Mouse (Mus musculus): ENCODE data around the gene Wdr82.

Wdr82 gene

GRCm38 (mm10) chr9:106225469-106226150 lies 54.9 kb downstream of the Wdr82 start:
- no peak for DNase-seq (ENCODE audit: low spot score in 2 of 2)

DNA sequence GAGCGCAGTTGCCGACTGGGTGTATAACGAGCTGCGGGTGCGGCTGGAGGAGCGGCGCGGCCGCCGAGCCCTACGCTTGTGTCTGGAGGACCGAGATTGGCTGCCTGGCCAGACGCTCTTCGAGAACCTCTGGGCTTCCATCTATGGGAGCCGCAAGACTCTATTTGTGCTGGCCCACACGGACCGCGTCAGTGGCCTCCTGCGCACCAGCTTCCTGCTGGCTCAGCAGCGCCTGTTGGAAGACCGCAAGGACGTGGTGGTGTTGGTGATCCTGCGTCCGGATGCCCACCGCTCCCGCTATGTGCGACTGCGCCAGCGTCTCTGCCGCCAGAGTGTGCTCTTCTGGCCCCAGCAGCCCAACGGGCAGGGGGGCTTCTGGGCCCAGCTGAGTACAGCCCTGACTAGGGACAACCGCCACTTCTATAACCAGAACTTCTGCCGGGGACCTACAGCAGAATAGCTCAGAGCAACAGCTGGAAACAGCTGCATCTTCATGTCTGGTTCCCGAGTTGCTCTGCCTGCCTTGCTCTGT lies 55.5 kb downstream of the Wdr82 start:
- no peak for DNase-seq (ENCODE audit: low spot score in 2 of 2)

DNA sequence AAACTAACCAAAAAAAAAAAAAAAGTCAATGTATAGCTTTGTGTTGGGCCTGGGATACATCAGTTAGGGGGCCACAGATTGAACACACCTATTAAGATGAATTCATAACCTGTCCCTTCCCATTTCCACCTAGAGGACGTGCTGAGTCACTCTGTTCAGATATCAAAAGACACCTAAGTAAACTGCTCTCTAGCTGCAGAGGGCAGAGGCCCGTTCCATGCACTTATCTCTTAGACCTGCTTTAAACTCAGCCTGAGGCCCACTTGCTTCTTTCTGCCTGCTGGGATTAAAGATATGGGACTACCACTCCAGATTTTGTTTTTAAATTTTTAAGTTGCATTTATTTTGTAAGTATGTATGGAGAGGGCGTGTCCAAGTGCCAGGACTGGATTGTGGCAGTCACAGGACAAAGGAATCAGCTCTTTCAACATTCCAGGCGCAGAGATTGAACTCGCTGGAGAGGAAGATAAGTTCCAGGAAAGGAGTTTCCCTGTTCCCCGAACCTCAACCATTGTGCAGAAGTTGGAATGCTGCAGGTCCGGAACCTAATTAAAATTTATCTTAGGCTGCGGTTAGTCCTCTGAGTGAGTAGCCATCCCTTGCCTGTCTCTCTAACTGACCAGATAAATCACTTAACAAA lies 57.2 kb downstream of the Wdr82 start:
- DNase-seq (ENCODE audit: low spot score in 2 of 2) = no peak

- no peak for DNase-seq (ENCODE audit: low spot score in 2 of 2)
Measured at GRCm38 (mm10) chr9:106230051-106230733, 59.5 kb downstream of the Wdr82 start.

- no peak for DNase-seq (ENCODE audit: low spot score in 2 of 2)
Measured at GRCm38 (mm10) chr9:106230734-106231106, 60.0 kb downstream of the Wdr82 start.

- DNase-seq (ENCODE audit: low spot score in 2 of 2) = no peak
Measured at GRCm38 (mm10) chr9:106231220-106231619, 60.5 kb downstream of the Wdr82 start.

DNA sequence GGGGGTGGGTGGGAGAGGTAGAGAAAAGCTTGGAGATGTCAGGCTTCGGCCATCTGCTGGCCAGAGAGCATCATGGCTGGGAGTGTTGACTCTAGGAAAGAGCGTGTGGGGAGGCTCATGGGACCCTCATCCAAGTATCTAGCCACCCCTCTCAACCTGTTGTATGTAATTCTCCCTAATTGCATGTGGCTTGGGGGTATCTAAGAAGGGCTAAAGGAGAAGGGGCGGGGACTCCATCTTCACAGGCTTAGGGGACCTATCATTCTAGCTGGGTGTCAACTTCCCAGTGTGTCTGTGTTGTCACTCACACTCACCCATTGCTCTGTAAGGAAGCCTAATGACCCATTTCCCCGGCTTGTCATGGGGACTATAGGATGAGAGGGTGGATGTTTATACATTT lies 61.1 kb downstream of the Wdr82 start:
- no peak for DNase-seq (ENCODE audit: low spot score in 2 of 2)

DNA sequence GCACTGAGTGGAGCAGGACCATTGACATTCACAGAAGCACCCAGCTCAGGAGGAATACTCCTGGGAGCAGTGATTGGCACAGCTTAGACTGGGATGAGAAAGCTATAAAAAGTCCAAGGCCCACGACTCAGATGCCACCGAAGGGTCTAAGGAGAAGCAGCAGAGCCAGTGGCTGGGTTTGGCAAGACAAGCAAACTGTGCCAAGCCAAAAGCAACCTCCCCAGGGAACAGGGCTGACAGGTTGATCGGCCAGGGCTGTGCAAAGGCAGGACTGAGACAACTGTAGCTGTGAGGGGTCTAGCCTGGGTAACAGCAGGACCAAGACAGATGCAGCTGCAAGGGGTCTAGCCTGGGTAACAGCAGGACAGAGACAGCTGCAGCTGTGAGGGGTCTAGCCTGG lies 62.2 kb downstream of the Wdr82 start:
- no peak for DNase-seq (ENCODE audit: low spot score in 2 of 2)

DNA sequence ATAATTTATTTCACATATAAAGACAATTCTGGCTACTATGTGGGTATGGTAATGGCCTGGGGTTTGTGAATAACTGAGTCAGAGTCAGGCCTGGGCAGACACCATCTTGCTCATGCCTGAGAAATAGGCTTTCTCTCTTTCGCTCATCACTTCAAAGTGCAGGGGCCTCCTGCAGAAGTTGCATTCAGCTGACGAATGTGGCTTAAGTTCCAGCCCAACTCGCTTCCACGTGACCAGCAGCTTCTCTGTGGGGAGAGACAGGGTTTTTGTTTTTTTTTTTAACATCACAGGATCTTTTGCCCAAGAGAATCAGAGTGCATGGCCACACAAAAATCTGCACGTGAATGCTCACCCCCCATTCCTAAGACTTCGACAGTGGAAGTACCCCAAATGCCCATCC lies 63.2 kb downstream of the Wdr82 start:
- no peak for DNase-seq (ENCODE audit: low spot score in 2 of 2)

- peak in 1 of 2 experiments; percentile 43 for DNase-seq (ENCODE audit: low spot score in 2 of 2)
Measured at GRCm38 (mm10) chr9:106235194-106235830, 64.6 kb downstream of the Wdr82 start.

DNA sequence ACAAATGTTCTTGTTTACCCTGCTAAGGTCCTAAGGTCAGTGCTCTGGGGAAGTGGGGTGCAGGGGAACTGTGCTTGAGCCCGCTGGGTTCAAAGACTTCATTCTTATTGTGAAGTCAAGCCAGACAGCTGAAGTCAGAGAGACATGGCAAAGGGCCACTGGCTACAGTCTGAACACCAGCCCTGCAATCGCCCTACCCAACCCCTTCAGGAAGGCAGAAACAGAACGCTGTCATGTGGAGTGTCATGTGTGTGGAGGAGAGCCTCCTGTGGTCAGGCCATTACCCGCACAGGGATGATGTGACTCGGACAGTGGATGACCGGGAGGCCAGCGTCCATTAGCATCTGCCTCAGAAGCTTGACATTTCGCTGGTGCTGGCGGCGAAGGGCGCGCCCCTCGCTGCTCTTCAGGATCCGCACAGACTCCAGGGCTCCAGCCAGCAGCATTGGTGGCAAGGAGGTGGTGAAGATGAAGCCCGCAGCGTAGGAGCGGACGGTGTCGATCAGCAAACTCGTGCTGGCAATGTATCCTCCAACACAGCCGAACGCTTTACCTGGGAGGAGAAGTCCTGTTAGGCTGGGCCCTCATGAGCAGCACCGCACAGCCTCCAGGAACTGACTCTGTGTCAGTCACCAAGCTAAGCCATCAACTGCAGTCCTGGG lies 65.6 kb downstream of the Wdr82 start:
- DNase-seq (ENCODE audit: low spot score in 2 of 2) = no peak

DNA sequence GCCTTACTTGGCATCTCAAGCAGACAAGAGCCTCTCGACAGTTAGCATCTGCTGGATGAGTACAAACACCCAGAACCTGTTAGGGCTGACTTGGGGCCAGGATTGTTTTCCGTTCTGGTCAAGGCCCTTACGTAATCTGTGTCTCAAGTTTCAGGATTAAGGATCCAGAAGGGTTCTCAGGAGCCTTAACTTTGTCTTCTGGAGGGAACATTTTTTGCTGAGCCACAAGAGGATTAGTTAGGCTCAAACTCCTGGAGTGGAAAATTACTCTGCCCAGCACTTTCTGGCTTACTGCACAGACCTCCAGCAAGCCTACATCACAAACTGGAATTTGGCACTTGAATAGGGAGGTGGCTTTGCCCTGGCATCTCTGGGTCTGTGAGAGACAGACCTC lies 66.1 kb downstream of the Wdr82 start:
- no peak for DNase-seq (ENCODE audit: low spot score in 2 of 2)

GRCm38 (mm10) chr9:106237401-106237800 lies 66.7 kb downstream of the Wdr82 start:
- no peak for DNase-seq (ENCODE audit: low spot score in 2 of 2)

GRCm38 (mm10) chr9:106237878-106238277 lies 67.2 kb downstream of the Wdr82 start:
- DNase-seq (ENCODE audit: low spot score in 2 of 2) = no peak
